Mouse (Mus musculus) megakaryocyte progenitor cell, adult 5-6 weeks (primary cell): ENCODE results near the gene Pcdh8. TPM values are rescaled to one million over a fixed set of nuclear protein-coding genes. Genes with fewer than 3 reads are reported as not detected.

Experiments
- ATAC-seq: replicated peaks from 2 replicates; pipeline ENCODE4 v1.8.0; 2016; ENCODE audit warnings: mild to moderate bottlenecking, moderate TSS enrichment, inconsistent platforms; ENCODE audit not compliant: poor library complexity
- total RNA-seq, 2 experiments: library from RNA; stranded (forward) in 1 of 2; stranded (reverse) in 1 of 2; fragments of 157-497, 149-512 nt in 1 of 2; fragments of 200-1000 nt in 1 of 2; gene quantifications; 2 replicates each; pipeline versions ENCODE4 v1.2.3 to v1.2.4; 2015 to 2017

The Pcdh8 gene
- total RNA-seq, 2 experiments from 2014 or later = not detected

DNA sequence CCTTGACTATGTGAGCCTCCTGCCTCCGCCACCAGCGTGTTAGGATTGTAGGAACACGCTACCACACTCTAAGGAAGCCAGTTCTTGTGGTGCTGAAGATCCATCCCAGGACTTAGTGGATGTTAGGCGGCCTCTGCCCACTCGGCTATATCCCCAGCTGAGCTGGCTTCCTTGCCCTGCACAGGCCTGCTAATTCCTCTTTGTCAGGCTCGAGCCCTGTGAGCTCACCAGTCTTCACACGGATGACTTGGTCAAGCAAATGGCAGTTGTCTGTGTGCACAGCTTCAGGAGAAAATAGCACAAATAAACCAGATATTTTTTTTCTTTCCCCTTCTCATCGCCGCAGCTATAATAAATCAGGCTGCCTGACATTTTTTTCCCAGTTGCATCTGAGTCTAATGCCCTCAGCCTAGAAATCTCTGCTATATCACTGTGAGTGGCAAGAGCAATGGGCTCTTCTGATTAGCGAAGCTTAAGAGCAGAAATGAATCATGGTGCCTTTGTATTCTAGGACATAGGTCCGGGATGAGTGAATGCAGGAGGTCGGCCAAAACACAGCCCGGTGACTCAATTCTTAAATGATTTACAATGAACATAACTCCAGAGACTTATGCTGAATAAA is 16.4 kb downstream of the Pcdh8 start:
- no peak for ATAC-seq

GRCm38 (mm10) chr14:79754157-79754556 is 17.0 kb downstream of the Pcdh8 start:
- no peak for ATAC-seq

- ATAC-seq = no peak
Measured at GRCm38 (mm10) chr14:79753733-79754132, 17.4 kb downstream of the Pcdh8 start.

DNA sequence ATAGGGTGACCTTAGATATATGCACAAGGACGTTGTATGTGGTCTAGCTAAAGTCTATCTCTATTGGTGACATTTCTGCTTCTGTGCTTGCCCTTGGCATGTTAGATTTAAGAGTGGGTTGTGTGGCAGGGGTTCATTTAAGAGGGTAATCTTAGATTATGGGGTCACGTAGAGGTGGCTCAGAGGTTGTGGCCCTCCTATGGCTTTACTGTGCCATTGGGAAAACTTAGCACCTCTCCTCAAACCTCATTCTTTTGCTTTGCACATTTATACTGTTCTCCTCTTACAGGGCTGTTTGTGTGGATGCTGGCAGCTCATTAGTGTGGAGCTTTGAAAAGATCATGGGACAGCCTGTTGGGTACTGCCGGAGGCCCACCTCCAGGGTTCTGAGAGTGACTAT is 30.6 kb downstream of the Pcdh8 start:
- no peak for ATAC-seq

DNA sequence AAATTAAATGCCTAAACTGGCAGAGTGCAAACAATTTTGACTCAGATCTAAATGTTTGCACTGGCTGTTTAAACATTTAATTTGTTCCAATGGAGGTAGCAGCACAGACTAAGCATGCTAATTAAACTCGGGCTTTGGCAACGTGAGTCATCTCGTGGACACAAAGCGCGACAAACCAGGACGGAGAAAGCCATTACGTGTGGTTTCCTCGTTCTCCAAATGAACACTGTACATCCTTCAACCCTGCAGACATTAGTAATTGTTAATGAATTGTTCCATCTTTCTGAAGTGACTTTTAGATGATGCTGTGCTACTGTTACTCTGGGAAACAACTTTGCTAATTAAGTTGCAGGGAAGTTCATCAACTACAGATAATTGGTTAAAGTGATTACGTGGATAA is 32.7 kb downstream of the Pcdh8 start:
- no peak for ATAC-seq

- peak; percentile 57; the same call in 1 of the 2 replicates for ATAC-seq
Measured at GRCm38 (mm10) chr14:79737642-79738379, 33.3 kb downstream of the Pcdh8 start.

GRCm38 (mm10) chr14:79736781-79737180 is 34.3 kb downstream of the Pcdh8 start:
- ATAC-seq = no peak

DNA sequence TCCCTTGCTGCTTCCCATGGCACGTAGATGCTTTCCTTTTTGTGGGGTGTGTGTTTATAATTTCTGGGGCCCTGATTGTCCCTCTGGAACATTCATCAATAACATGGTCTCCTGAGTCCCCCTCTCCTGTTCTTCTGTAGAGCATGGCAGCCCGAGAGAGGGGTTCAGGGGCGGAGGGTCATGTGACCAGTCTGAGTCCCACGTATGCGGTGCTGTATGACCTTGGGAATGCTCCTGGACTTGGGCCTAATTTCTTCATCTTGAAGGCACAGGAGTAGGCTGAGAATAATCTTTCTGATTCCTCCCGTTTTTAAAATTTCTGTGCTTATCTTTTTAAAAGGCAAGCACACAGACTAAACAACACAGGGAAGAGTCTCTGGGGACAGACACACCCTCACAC is 37.6 kb downstream of the Pcdh8 start:
- no peak for ATAC-seq

- no peak for ATAC-seq
Measured at GRCm38 (mm10) chr14:79728811-79729210, 42.3 kb downstream of the Pcdh8 start.

GRCm38 (mm10) chr14:79724002-79724681 is 47.0 kb downstream of the Pcdh8 start:
- no peak for ATAC-seq

- no peak for ATAC-seq
Measured at GRCm38 (mm10) chr14:79722228-79722627, 48.9 kb downstream of the Pcdh8 start.

Other genes with a start within 250 kb of the Pcdh8 start
- gene Sugt1, start 183.6 kb downstream of the Pcdh8 start, total RNA-seq (2015) = 103 and 124 TPM in 2 replicates
- 125 and 134 TPM in 2 replicates for gene Sugt1, start 183.6 kb downstream of the Pcdh8 start, total RNA-seq (2017)
- gene Cnmd, start 109.1 kb downstream of the Pcdh8 start, total RNA-seq (2015) = 1.5 and 2.4 TPM in 2 replicates
- 0.29 and 1.5 TPM in 2 replicates for gene Cnmd, start 109.1 kb downstream of the Pcdh8 start, total RNA-seq (2017)
- 5.0 and 5.4 TPM in 2 replicates for gene Olfm4, start 212.8 kb upstream of the Pcdh8 start, total RNA-seq (2015)
- gene Olfm4, start 212.8 kb upstream of the Pcdh8 start, total RNA-seq (2017) = 3.9 and 4.0 TPM in 2 replicates